17 mouse cellular contexts compared by ENCODE assay signal in genomic region chr8:10307345-10307744, GRCm38 (mm10).
"Had no signal": no experiment of that assay in that cellular context is flagged by ENCODE, and none has a peak within 500 bp of the region (broad histone marks: within the 10 kb centered on the region; RNA-seq: fewer than 3 reads in every experiment).

No protein-coding gene starts in this region.

- DNase-seq: kidney, adult 11 months; kidney, postnatal 10 days; layer of hippocampus, adult 9-11 months; layer of hippocampus, postnatal 36 days; liver, embryonic 13.5 days; lung, adult 2 months; lung, postnatal 14 days; lung, postnatal 4 days; right cerebral cortex, postnatal 25 days; spleen, adult 18-20 months; thymus, postnatal 25 days had no signal

- H3K27me3 ChIP-seq: intestine, embryonic 15.5 days; liver, embryonic 13.5 days; midbrain, embryonic 12.5 days; midbrain, embryonic 15.5 days; stomach, embryonic 15.5 days had no signal

- H3K4me2 ChIP-seq: intestine, embryonic 15.5 days; liver, embryonic 13.5 days; midbrain, embryonic 12.5 days; midbrain, embryonic 15.5 days; stomach, embryonic 15.5 days had no signal

- H3K27ac ChIP-seq: intestine, embryonic 15.5 days; layer of hippocampus, adult 2 months; left cerebral cortex, adult 2 months; liver, embryonic 13.5 days; midbrain, embryonic 15.5 days; stomach, embryonic 15.5 days had no signal

- H3K9me3 ChIP-seq: intestine, embryonic 15.5 days; liver, embryonic 13.5 days; midbrain, embryonic 12.5 days; midbrain, embryonic 15.5 days; stomach, embryonic 15.5 days had no signal

- H3K4me3 ChIP-seq: intestine, embryonic 15.5 days; layer of hippocampus, adult 2 months; left cerebral cortex, adult 2 months; liver, embryonic 13.5 days; midbrain, embryonic 12.5 days; midbrain, embryonic 15.5 days; stomach, embryonic 15.5 days had no signal

- H3K36me3 ChIP-seq: intestine, embryonic 15.5 days; liver, embryonic 13.5 days; midbrain, embryonic 12.5 days; midbrain, embryonic 15.5 days; stomach, embryonic 15.5 days had no signal

- H3K9ac ChIP-seq: intestine, embryonic 15.5 days; liver, embryonic 13.5 days; midbrain, embryonic 12.5 days; midbrain, embryonic 15.5 days; stomach, embryonic 15.5 days had no signal

- ATAC-seq: intestine, embryonic 15.5 days; midbrain, embryonic 15.5 days had no signal

- H3K4me1 ChIP-seq: intestine, embryonic 15.5 days; liver, embryonic 13.5 days; stomach, embryonic 15.5 days had no signal
